Mouse (Mus musculus): ENCODE measurements at regions not wholly inside any gene's neighbourhood (a gene's known extent, or its start where the extent isn't known, plus 50 kb on each side); places are given as distances from the start of the nearest gene placed in this dataset.

- in situ Hi-C loops (cut with MboI; ENCODE audit: low pct_ligation_motif_present, low pct_unique_long_range_greater_than_20kb, low sequenced_read_pairs), result no loop called here
- Histone ChIP-seq H3K79me2 (replicated peaks; ENCODE audit: control insufficient read depth, extremely low read depth, insufficient read depth, poor library complexity, severe bottlenecking) (no peaks in the 10 kb centered on the region), H3K4me3 (replicated peaks in 1 of 3; ENCODE audit: low read depth in 2 of 3, low read length in 2 of 3, poor library complexity in 1 of 3) (no peak overlapping the region), H3K27ac (ENCODE audit: insufficient read depth, low read depth) (no peak overlapping the region), H3K9me3 (replicated peaks; ENCODE audit: low read length) (peaks cover 2% of the 10 kb centered on the region), H3K36me3 (replicated peaks in 1 of 2; ENCODE audit: control insufficient read depth in 1 of 2, insufficient read depth in 1 of 2, low read length in 1 of 2) (no peaks in the 10 kb centered on the region), H3K9ac (ENCODE audit: insufficient read depth, low read depth) (no peak overlapping the region), H3K27me3 (replicated peaks) (no peaks in the 10 kb centered on the region), H3K4me1 (ENCODE audit: control insufficient read depth in 1 of 2, insufficient read depth in 2 of 2) (no peaks in the 10 kb centered on the region), H3K4me2 (ENCODE audit: insufficient read depth, low read depth, poor library complexity, severe bottlenecking) (no peak overlapping the region)
- TF ChIP-seq RCOR1 (conservative IDR thresholded peaks at IDR 0.05; ENCODE audit: low read depth, low read length), result no peak
- TF ChIP-seq USF2 (conservative IDR thresholded peaks at IDR 0.05; ENCODE audit: low read depth, low read length), result no peak
- dilution Hi-C loops (cut with MboI; ENCODE audit: extremely low pct_ligation_motif_present, extremely low pct_unique_long_range_greater_than_20kb, low sequenced_read_pairs), result no loop called here
- DNase-seq (ENCODE audit: extremely low read depth), result no peak
These were observed 568.1 kb downstream of the Cenpc1 start for GRCm38 (mm10) chr5:85497261-85497660.

GRCm38 (mm10) chr5:85485733-85486322 lies 579.6 kb downstream of the Cenpc1 start:
- in situ Hi-C loops (cut with MboI; ENCODE audit: low pct_ligation_motif_present, low pct_unique_long_range_greater_than_20kb, low sequenced_read_pairs) (no loop called here), dilution Hi-C loops (cut with MboI; ENCODE audit: extremely low pct_ligation_motif_present, extremely low pct_unique_long_range_greater_than_20kb, low sequenced_read_pairs) (no loop called here)
- Histone ChIP-seq H3K27ac (ENCODE audit: insufficient read depth, low read depth) (no peak overlapping the region), H3K4me1 (ENCODE audit: control insufficient read depth in 1 of 2, insufficient read depth in 2 of 2) (no peaks in the 10 kb centered on the region), H3K79me2 (replicated peaks; ENCODE audit: control insufficient read depth, extremely low read depth, insufficient read depth, poor library complexity, severe bottlenecking) (no peaks in the 10 kb centered on the region), H3K36me3 (replicated peaks in 1 of 2; ENCODE audit: control insufficient read depth in 1 of 2, insufficient read depth in 1 of 2, low read length in 1 of 2) (no peaks in the 10 kb centered on the region), H3K27me3 (replicated peaks) (no peaks in the 10 kb centered on the region), H3K9me3 (replicated peaks; ENCODE audit: low read length) (peaks cover 2% of the 10 kb centered on the region), H3K4me2 (ENCODE audit: insufficient read depth, low read depth, poor library complexity, severe bottlenecking) (no peak overlapping the region), H3K9ac (ENCODE audit: insufficient read depth, low read depth) (no peak overlapping the region), H3K4me3 (replicated peaks in 1 of 3; ENCODE audit: low read depth in 2 of 3, low read length in 2 of 3, poor library complexity in 1 of 3) (no peak overlapping the region)
- DNase-seq (ENCODE audit: extremely low read depth), result no peak
- TF ChIP-seq JUND (conservative IDR thresholded peaks at IDR 0.05; ENCODE audit: low read depth, low read length) (no peak), USF1 (IDR thresholded peaks at IDR 0.05; ENCODE audit: low read depth, low read length) (no peak)

GRCm38 (mm10) chr5:85485157-85485556 lies 580.2 kb downstream of the Cenpc1 start:
- in situ Hi-C loops (cut with MboI; ENCODE audit: low pct_ligation_motif_present, low pct_unique_long_range_greater_than_20kb, low sequenced_read_pairs), result no loop called here

More at GRCm38 (mm10) chr5:85485157-85485556, 580.2 kb downstream of the Cenpc1 start:
- Histone ChIP-seq H3K4me3 (replicated peaks in 1 of 3; ENCODE audit: low read depth in 2 of 3, low read length in 2 of 3, poor library complexity in 1 of 3) (no peak overlapping the region), H3K4me2 (ENCODE audit: insufficient read depth, low read depth, poor library complexity, severe bottlenecking) (no peak overlapping the region), H3K4me1 (ENCODE audit: control insufficient read depth in 1 of 2, insufficient read depth in 2 of 2) (no peaks in the 10 kb centered on the region), H3K27ac (ENCODE audit: insufficient read depth, low read depth) (no peak overlapping the region), H3K9ac (ENCODE audit: insufficient read depth, low read depth) (no peak overlapping the region), H3K36me3 (replicated peaks in 1 of 2; ENCODE audit: control insufficient read depth in 1 of 2, insufficient read depth in 1 of 2, low read length in 1 of 2) (no peaks in the 10 kb centered on the region), H3K79me2 (replicated peaks; ENCODE audit: control insufficient read depth, extremely low read depth, insufficient read depth, poor library complexity, severe bottlenecking) (no peaks in the 10 kb centered on the region), H3K9me3 (replicated peaks; ENCODE audit: low read length) (peaks cover 2% of the 10 kb centered on the region), H3K27me3 (replicated peaks) (no peaks in the 10 kb centered on the region)
- dilution Hi-C loops (cut with MboI; ENCODE audit: extremely low pct_ligation_motif_present, extremely low pct_unique_long_range_greater_than_20kb, low sequenced_read_pairs), result no loop called here
- DNase-seq (ENCODE audit: extremely low read depth), result no peak
- TF ChIP-seq POLR2A (IDR thresholded peaks at IDR 0.05; ENCODE audit: low read depth, low read length), result no peak
- TF ChIP-seq HCFC1 (IDR thresholded peaks at IDR 0.05; ENCODE audit: low read depth, low read length), result no peak
- no peak for TF ChIP-seq MXI1 (IDR thresholded peaks at IDR 0.05; ENCODE audit: low read depth, low read length)
- TF ChIP-seq TBP (conservative IDR thresholded peaks at IDR 0.05; ENCODE audit: low read depth, low read length), result no peak
- no peak for TF ChIP-seq ZNF384 (IDR thresholded peaks at IDR 0.05; ENCODE audit: low read depth, low read length)
- no peak for TF ChIP-seq RCOR1 (conservative IDR thresholded peaks at IDR 0.05; ENCODE audit: low read depth, low read length)
- TF ChIP-seq USF2 (conservative IDR thresholded peaks at IDR 0.05; ENCODE audit: low read depth, low read length), result no peak

All from CH12.LX (cell line).